Mouse (Mus musculus) liver, embryonic 12.5 days (tissue): ENCODE data around the gene Tnpo1. TPM values are rescaled to one million over a fixed set of nuclear protein-coding genes. Genes with fewer than 3 reads are reported as not detected.
"Not testable (repeated sequence)": the region's sequence is repeated elsewhere in the genome, so short reads cannot be mapped to it uniquely, and the experiment has no call there.

Source experiments
- ATAC-seq: fragments of 200-750 bp; cut with Nextera tagmentation; 2 replicates; pipeline ENCODE4 v1.8.0; 2017; ENCODE audit warnings: moderate number of reproducible peaks, mild to moderate bottlenecking, moderate library complexity
- H3K27ac ChIP-seq: fragments of 300-500 bp; sonication (generic); 2 replicates; pipeline ENCODE4 v1.5.1; 2016; ENCODE audit warnings: mild to moderate bottlenecking
- H3K27me3 ChIP-seq: fragments of 300-500 bp; sonication (generic); replicated peaks from 2 replicates; pipeline ENCODE4 v1.6.1; 2016; ENCODE audit warnings: mild to moderate bottlenecking, moderate library complexity
- H3K36me3 ChIP-seq: fragments of 300-500 bp; sonication (generic); 2 replicates; pipeline ENCODE4 v1.6.1; 2016; ENCODE audit warnings: mild to moderate bottlenecking, moderate library complexity
- H3K4me1 ChIP-seq: fragments of 300-500 bp; sonication (generic); 2 replicates; pipeline ENCODE4 v1.6.1; 2016
- H3K4me2 ChIP-seq: fragments of 300-500 bp; sonication (generic); 2 replicates; pipeline ENCODE4 v1.6.1; 2016; ENCODE audit warnings: mild to moderate bottlenecking, moderate library complexity
- H3K4me3 ChIP-seq: fragments of 300-500 bp; sonication (generic); 2 replicates; pipeline ENCODE4 v1.5.1; 2016; ENCODE audit warnings: mild to moderate bottlenecking, moderate library complexity
- H3K9ac ChIP-seq: fragments of 300-500 bp; sonication (generic); 2 replicates; pipeline ENCODE4 v1.6.1; 2016; ENCODE audit warnings: mild to moderate bottlenecking, moderate library complexity
- H3K9me3 ChIP-seq: fragments of 300-500 bp; sonication (generic); replicated peaks from 2 replicates; pipeline ENCODE4 v1.6.1; 2016; ENCODE audit warnings: mild to moderate bottlenecking, moderate library complexity
- WGBS: fragments of 180-500 bp; shearing (Covaris S2); methylation state at CpG from one replicate; pipeline ENCODE4 v1.1.7; 2016; ENCODE audit not compliant: insufficient replicate concordance; 5-methylcytosine and 5-hydroxymethylcytosine counted together
- polyA plus RNA-seq: library from polyadenylated mRNA; unstranded; fragments of >200 nt; fragmentation: Nextera tagmentation; extraction: Ambion mirVana; gene quantifications from 2 replicates; pipeline ENCODE4 v1.2.1, GENCODE M21; 2016

Tnpo1 gene
- polyA plus RNA-seq, 1 experiment from 2014 or later = 36.8 TPM

- Histone ChIP-seq H3K27ac (peak overlapping the region; percentile 50; the same call in 1 of the 2 replicates), H3K27me3 (no peaks in the 10 kb centered on the region), H3K4me3 (no peak overlapping the region), H3K9me3 (no peaks in the 10 kb centered on the region), H3K36me3 (peaks cover 28% of the 10 kb centered on the region), H3K9ac (no peak overlapping the region), H3K4me1 (peaks cover 29% of the 10 kb centered on the region), H3K4me2 (peak overlapping the region; percentile 28)
- peak; percentile 79 for ATAC-seq
- WGBS = 20% methylated on average over 5 of the region's 5 CpGs
Measured at GRCm38 (mm10) chr13:98835740-98836139, 90.4 kb downstream of the Tnpo1 start.

- H3K9me3 ChIP-seq = no peaks in the 10 kb centered on the region
- H3K27ac ChIP-seq = no peak overlapping the region
- WGBS = 75% methylated on average over 3 of the region's 3 CpGs
- H3K27me3 ChIP-seq = no peaks in the 10 kb centered on the region
- no peak overlapping the region for H3K4me2 ChIP-seq
- H3K4me3 ChIP-seq = no peak overlapping the region
- H3K36me3 ChIP-seq = peaks cover 19% of the 10 kb centered on the region
- ATAC-seq = no peak
- H3K4me1 ChIP-seq = peaks cover 29% of the 10 kb centered on the region
- H3K9ac ChIP-seq = no peak overlapping the region
Measured at GRCm38 (mm10) chr13:98834723-98835122, 91.5 kb downstream of the Tnpo1 start.

- no peak overlapping the region for H3K4me3 ChIP-seq
- no peak overlapping the region for H3K4me2 ChIP-seq
- H3K4me1 ChIP-seq = peaks cover 29% of the 10 kb centered on the region
- no peak for ATAC-seq
- no peak overlapping the region for H3K9ac ChIP-seq
- no peak overlapping the region for H3K27ac ChIP-seq
- peaks cover 15% of the 10 kb centered on the region for H3K36me3 ChIP-seq
- H3K9me3 ChIP-seq = no peaks in the 10 kb centered on the region
- no peaks in the 10 kb centered on the region for H3K27me3 ChIP-seq
- WGBS = 47% methylated on average over 1 of the region's 1 CpGs
Measured at GRCm38 (mm10) chr13:98834199-98834598, 92.0 kb downstream of the Tnpo1 start.

GRCm38 (mm10) chr13:98832451-98833450, 93.4 kb downstream of the Tnpo1 start:
- ATAC-seq = no peak
- H3K27ac ChIP-seq = peak overlapping the region; percentile 51
- 57% methylated on average over 10 of the region's 10 CpGs for WGBS
- no peaks in the 10 kb centered on the region for H3K9me3 ChIP-seq
- peaks cover 29% of the 10 kb centered on the region for H3K4me1 ChIP-seq
- no peaks in the 10 kb centered on the region for H3K27me3 ChIP-seq
- H3K4me3 ChIP-seq = no peak overlapping the region
- no peak overlapping the region for H3K9ac ChIP-seq
- peaks cover 9% of the 10 kb centered on the region; the same call in 1 of the 2 replicates for H3K36me3 ChIP-seq
- no peak overlapping the region for H3K4me2 ChIP-seq

GRCm38 (mm10) chr13:98829026-98829425, 97.2 kb downstream of the Tnpo1 start:
- not testable (repeated sequence) for H3K4me3 ChIP-seq, H3K4me1 ChIP-seq, H3K36me3 ChIP-seq, H3K9ac ChIP-seq, H3K9me3 ChIP-seq, ATAC-seq, H3K27me3 ChIP-seq, H3K4me2 ChIP-seq, H3K27ac ChIP-seq
- 90% methylated on average over 6 of the region's 6 CpGs for WGBS

GRCm38 (mm10) chr13:98825574-98825973, 100.6 kb downstream of the Tnpo1 start:
- no peaks in the 10 kb centered on the region for H3K36me3 ChIP-seq
- ATAC-seq = no peak
- no peaks in the 10 kb centered on the region for H3K9me3 ChIP-seq
- WGBS = 59% methylated on average over 4 of the region's 4 CpGs
- H3K4me3 ChIP-seq = no peak overlapping the region
- no peak overlapping the region for H3K9ac ChIP-seq
- no peak overlapping the region for H3K4me2 ChIP-seq
- H3K4me1 ChIP-seq = no peaks in the 10 kb centered on the region
- no peaks in the 10 kb centered on the region for H3K27me3 ChIP-seq
- H3K27ac ChIP-seq = no peak overlapping the region

- Histone ChIP-seq H3K9ac (no peak overlapping the region), H3K27ac (no peak overlapping the region), H3K4me2 (no peak overlapping the region), H3K4me3 (no peak overlapping the region), H3K36me3 (no peaks in the 10 kb centered on the region), H3K27me3 (no peaks in the 10 kb centered on the region), H3K4me1 (peaks cover 11% of the 10 kb centered on the region), H3K9me3 (no peaks in the 10 kb centered on the region)
- no peak for ATAC-seq
- 76% methylated on average over 2 of the region's 2 CpGs for WGBS
Measured at GRCm38 (mm10) chr13:98819094-98819493, 107.1 kb downstream of the Tnpo1 start.

GRCm38 (mm10) chr13:98818205-98818604, 108.0 kb downstream of the Tnpo1 start:
- 74% methylated on average over 4 of the region's 4 CpGs for WGBS
- ATAC-seq = no peak
- no peak overlapping the region for H3K9ac ChIP-seq
- H3K4me3 ChIP-seq = no peak overlapping the region
- no peaks in the 10 kb centered on the region for H3K36me3 ChIP-seq
- H3K27me3 ChIP-seq = no peaks in the 10 kb centered on the region
- H3K9me3 ChIP-seq = no peaks in the 10 kb centered on the region
- H3K4me2 ChIP-seq = no peak overlapping the region
- peaks cover 15% of the 10 kb centered on the region for H3K4me1 ChIP-seq
- no peak overlapping the region for H3K27ac ChIP-seq

GRCm38 (mm10) chr13:98817766-98818165, 108.4 kb downstream of the Tnpo1 start:
- Histone ChIP-seq H3K36me3 (no peaks in the 10 kb centered on the region), H3K4me2 (no peak overlapping the region), H3K27me3 (no peaks in the 10 kb centered on the region), H3K9ac (no peak overlapping the region), H3K9me3 (no peaks in the 10 kb centered on the region), H3K4me3 (no peak overlapping the region), H3K4me1 (peaks cover 19% of the 10 kb centered on the region), H3K27ac (no peak overlapping the region)
- 40% methylated on average over 4 of the region's 4 CpGs for WGBS
- ATAC-seq = no peak

GRCm38 (mm10) chr13:98816981-98817660, 109.1 kb downstream of the Tnpo1 start:
- not testable (repeated sequence) for ATAC-seq, H3K9me3 ChIP-seq, H3K9ac ChIP-seq, H3K4me3 ChIP-seq, H3K27ac ChIP-seq, H3K27me3 ChIP-seq, H3K36me3 ChIP-seq, H3K4me2 ChIP-seq
- peaks cover 25% of the 10 kb centered on the region for H3K4me1 ChIP-seq
- WGBS = 53% methylated on average over 4 of the region's 4 CpGs

- no peaks in the 10 kb centered on the region for H3K36me3 ChIP-seq
- H3K27ac ChIP-seq = no peak overlapping the region
- no peaks in the 10 kb centered on the region for H3K9me3 ChIP-seq
- no peak overlapping the region for H3K9ac ChIP-seq
- no peak overlapping the region for H3K4me2 ChIP-seq
- ATAC-seq = no peak
- H3K4me1 ChIP-seq = peaks cover 25% of the 10 kb centered on the region
- 80% methylated on average over 9 of the region's 9 CpGs for WGBS
- H3K27me3 ChIP-seq = no peaks in the 10 kb centered on the region
- H3K4me3 ChIP-seq = no peak overlapping the region
Measured at GRCm38 (mm10) chr13:98816571-98816970, 109.6 kb downstream of the Tnpo1 start.

- WGBS = under 1% methylated on average over 57 of the region's 61 CpGs
- H3K4me3 ChIP-seq = peak within 1 kb of the TSS; percentile 99
- peak; percentile 96 for ATAC-seq
Measured at GRCm38 (mm10) chr13:98815147-98815785, 110.9 kb downstream of the Tnpo1 start, which contains the start of gene Fcho2. Fcho2 (minus strand) TSS chr13:98815449.

More at GRCm38 (mm10) chr13:98815147-98815785, 110.9 kb downstream of the Tnpo1 start, which contains the start of gene Fcho2:
- no peaks in the 10 kb centered on the region for H3K27me3 ChIP-seq
- no peaks in the 10 kb centered on the region for H3K9me3 ChIP-seq
- H3K27ac ChIP-seq = peak within 1 kb of the TSS; percentile 99
- H3K9ac ChIP-seq = peak within 1 kb of the TSS; percentile 100
- H3K4me1 ChIP-seq = peaks cover 35% of the 10 kb centered on the region
- peak within 1 kb of the TSS; percentile 68 for H3K4me2 ChIP-seq
- no peaks in the 10 kb centered on the region for H3K36me3 ChIP-seq
